Mouse (Mus musculus): ENCODE data around the gene Prr23a2. TPM values are rescaled to one million over a fixed set of nuclear protein-coding genes. Genes with fewer than 3 reads are reported as not detected.

The Prr23a2 gene
- polyA plus RNA-seq, 1 experiment from 2014 or later: not detected

Other genes starting within 250 kb of the Prr23a2 start
- gene Prr23a1, start 14.0 kb upstream of the Prr23a2 start, polyA plus RNA-seq (2014; fragmentation: Nextera tagmentation; extraction: Ambion mirVana): not detected in 2 replicates
- gene Prr23a3, start 8.3 kb downstream of the Prr23a2 start, polyA plus RNA-seq (2014; fragmentation: Nextera tagmentation; extraction: Ambion mirVana): not detected in 2 replicates
- not detected in 2 replicates for gene 7420426K07Rik, start 46.6 kb downstream of the Prr23a2 start, polyA plus RNA-seq (2014; fragmentation: Nextera tagmentation; extraction: Ambion mirVana)
- gene Foxl2, start 98.8 kb downstream of the Prr23a2 start, polyA plus RNA-seq (2014; fragmentation: Nextera tagmentation; extraction: Ambion mirVana): not detected in 2 replicates
- 52.0 and 55.7 TPM in 2 replicates for gene Faim, start 129.9 kb downstream of the Prr23a2 start, polyA plus RNA-seq (2014; fragmentation: Nextera tagmentation; extraction: Ambion mirVana)
- gene Gm1123, start 179.2 kb downstream of the Prr23a2 start, polyA plus RNA-seq (2014; fragmentation: Nextera tagmentation; extraction: Ambion mirVana): 0.13 TPM in 1 of 2 replicates, not detected in the other

Data from kidney, embryonic 14.5 days (tissue).